Mouse (Mus musculus) left cerebral cortex, adult 9 months (tissue): ENCODE measurements at regions not wholly inside any gene's neighbourhood (a gene's known extent, or its start where the extent isn't known, plus 50 kb on each side); places are given as distances from the start of the nearest gene placed in this dataset.

Experiments
- DNase-seq, 2 experiments: peaks; one replicate each; pipeline ENCODE4 v3.0.0; 2022; ENCODE audit warnings: low spot score in 2 of 2

DNA sequence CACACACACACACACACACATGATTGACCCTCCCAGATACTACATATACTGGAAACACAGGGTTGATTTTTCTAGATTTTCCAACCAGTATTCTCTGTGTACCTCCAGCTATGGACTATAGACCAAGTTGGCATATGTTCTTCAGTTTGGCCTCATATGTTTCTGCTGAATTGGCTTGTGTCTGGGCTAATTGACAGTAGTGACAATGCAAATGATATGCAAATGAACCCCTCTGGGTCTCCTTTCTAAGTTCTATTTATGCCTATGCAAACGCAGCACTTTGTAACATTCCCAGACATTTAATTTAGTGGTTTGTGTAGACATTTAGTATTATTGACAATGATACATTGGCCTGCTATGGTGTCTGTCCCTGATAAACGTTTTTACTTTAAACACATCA lies 582.0 kb upstream of the Negr1 start:
- no peak for DNase-seq

GRCm38 (mm10) chr3:155994044-155994443 lies 567.5 kb upstream of the Negr1 start:
- no peak for DNase-seq

DNA sequence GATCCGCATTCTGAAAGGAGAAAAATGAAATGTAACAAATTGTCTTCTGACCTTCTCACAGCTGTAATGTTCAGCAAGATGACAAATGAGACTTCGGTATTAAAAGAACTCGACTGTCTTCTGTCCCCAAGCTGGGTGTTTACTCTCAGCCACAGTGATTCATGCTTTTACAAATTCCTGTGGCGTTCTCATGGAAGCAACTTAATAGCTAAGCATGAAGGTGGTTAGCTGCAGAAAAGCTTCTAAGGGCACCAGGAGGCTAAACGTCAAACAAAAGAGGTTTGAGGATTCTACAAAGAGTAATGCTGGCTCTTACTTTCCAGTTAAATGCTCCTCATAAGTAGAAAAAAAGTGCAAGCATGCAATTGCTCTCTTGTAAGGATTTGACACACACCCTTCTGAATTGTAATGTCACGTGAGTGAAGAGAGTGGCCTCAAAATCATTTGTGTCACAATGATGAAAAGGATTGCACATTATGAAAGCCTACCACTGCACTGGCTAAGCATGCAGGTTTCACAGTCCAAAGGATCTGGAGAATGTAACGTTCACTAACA lies 543.8 kb upstream of the Negr1 start:
- no peak for DNase-seq

GRCm38 (mm10) chr3:156028602-156029188 lies 532.9 kb upstream of the Negr1 start:
- DNase-seq = no peak

GRCm38 (mm10) chr3:156070257-156070656 lies 491.3 kb upstream of the Negr1 start:
- DNase-seq = peak in 1 of 2 experiments; percentile 8

DNA sequence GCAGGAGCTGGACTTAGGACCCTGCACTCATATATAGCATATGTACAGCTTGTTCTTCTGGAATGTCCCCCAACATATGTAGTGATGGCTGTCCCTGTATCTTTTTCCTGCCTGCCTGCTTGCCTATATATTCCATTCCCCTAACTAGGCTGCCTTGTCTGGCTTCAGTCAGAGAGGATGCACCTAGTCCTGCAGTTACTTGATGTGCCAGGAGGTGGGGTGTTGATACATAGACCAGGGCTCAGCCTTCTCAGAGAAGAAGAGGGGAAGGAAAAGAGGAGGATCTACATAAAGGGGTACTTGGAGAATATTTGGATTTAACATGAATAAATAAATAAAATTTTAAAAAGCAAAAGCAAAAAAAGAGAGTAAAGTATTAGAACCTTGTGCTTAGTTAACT lies 479.3 kb upstream of the Negr1 start:
- no peak for DNase-seq

GRCm38 (mm10) chr3:156093689-156094088 lies 467.9 kb upstream of the Negr1 start:
- DNase-seq = no peak

GRCm38 (mm10) chr3:156094990-156095389 lies 466.6 kb upstream of the Negr1 start:
- DNase-seq = no peak

- no peak for DNase-seq
Observed at GRCm38 (mm10) chr3:156105788-156106187, 455.8 kb upstream of the Negr1 start.

DNA sequence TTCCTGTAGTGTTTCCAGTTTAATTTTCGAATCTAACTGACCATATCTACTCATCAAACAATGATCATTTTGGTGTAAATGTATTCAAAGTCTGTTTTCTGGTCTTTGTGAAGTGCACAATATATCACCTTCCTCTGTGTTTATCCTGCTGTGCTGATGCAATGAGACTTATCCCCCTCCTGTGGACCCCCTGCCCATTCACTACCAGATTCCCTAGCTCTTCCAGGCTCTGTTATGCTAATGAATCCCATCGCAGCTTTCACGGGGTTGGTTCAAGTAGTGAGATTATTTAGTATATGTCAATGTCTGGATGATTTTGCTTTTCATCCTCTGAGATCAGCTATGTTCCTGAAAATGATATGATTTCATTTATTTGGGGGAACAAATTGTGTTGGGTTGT lies 441.3 kb upstream of the Negr1 start:
- no peak for DNase-seq

DNA sequence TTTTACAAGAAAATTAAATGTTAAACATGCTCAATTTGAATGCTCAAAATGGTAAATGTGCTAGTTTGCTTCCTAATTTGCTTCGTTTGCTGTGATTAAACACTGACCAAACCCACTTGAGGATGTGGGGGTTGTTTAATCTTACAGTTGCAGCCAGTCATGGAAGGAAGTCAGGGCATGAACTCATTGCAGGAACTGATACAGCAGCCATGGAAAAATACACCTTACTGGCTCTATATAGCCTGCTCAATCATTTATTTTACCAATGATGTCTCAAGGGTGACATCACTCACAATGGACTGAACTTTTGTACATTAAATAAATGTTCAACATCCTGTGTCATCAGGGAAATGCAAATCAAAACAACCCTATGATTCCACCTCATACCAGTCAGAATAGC lies 430.0 kb upstream of the Negr1 start:
- no peak for DNase-seq

DNA sequence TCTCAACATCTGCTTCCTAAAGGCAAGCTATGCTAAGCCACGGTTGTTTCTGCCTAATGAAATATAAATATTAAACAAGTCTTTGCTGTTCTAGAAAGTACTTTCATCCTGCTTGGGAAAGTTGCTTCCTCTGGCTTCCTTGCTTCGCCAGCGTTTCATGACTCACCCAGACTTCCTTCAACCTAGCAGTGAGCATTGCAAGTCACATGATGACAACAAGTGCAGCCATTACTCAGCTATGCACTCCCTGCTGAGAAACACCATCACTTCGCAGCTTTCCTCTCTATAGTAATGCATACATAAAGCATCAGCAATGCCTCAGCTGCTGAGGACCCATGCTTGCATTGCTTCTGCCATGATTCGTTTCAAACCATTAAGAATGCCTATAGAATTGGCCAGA lies 420.2 kb upstream of the Negr1 start:
- DNase-seq = no peak

DNA sequence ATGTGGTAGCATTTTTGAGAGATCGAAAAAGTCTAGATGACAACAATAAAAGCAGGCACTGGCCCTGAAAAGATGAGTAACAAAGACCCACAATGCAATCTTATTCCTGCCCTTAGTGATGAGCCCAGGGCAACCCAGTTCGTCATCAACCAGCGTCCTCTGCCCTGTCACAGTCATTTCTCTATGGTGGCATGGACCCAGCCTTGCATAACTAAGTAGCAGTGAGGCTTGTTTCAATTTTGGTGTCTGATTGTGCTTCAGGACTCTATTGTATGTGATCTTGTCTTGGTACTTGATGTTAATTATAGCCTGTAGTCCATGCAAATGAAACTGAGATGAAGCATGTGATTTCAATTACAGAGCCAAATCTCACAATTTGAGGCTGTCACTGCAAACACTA lies 412.3 kb upstream of the Negr1 start:
- no peak for DNase-seq

- DNase-seq = no peak
Observed at GRCm38 (mm10) chr3:156170076-156170475, 391.5 kb upstream of the Negr1 start.

DNA sequence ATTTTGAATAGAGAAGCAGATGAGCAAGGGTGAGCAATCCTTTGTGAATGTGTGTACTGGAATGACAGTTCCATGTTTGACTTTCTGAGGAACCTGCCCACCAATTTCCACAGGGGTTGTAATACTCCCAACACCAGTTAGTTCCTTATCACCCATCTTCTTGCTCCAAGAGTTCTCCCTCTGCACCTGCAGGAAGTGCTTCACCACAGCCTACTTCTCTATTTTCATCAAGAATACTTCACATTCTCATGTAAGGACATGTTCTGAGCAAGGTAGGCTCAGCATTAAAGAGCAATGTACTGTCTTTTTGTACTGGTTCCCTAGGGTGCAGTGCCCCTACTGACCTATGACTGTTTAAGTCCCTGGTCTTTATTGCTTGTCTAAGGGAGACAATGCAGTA lies 362.9 kb upstream of the Negr1 start:
- DNase-seq = no peak

DNA sequence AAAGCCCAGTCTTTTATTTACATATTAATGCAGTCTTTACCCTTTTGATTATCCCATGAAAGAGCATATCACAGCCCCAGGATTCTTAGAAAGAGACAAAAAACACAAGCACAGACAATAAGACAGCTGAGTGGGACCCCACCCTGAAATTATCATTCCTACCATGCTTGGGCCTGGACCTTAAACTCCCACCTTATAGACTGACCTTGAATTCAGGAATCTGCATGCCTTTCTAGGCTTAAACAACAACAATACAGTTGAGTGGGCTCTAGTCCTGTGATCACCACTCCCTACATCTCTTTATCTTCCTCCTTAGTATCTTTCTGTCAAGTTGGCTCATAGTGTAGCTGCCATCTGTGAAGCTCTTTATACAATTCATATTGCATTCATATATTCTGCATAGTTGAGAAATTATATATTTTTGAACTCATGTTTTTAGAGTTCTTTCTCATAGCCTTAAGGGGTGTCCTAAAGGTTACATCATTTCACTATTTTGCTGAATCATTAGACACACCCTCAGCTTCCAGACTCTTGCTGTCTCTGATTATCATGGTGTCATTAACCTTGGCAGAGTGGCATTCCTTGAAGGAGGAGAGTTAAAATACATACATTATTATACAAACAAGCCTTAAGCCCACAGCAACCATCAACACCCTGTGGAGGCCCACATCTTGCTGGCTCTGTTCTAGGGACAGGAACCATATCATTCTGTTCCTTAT lies 361.7 kb upstream of the Negr1 start:
- DNase-seq = no peak

DNA sequence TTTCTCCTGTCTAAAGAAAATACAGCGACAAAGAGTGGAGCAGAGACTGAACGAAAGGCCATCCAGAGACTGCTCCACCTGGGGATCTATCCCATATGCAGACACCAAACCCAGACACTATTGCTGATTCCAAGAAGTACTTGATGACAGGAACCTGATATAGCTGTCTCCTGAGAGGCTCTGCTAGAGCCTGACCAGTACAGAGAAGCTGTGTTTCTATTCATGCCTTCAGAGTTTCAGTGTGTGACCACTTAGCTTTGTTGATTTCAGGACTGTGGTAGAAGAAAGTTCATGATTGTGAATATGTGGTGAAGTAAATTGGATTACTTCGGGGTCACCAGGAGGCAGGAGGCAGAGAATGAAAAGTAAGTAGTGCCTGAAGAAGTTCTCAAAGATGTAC lies 356.3 kb upstream of the Negr1 start:
- DNase-seq = no peak

GRCm38 (mm10) chr3:156208420-156208819 lies 353.2 kb upstream of the Negr1 start:
- DNase-seq = no peak

GRCm38 (mm10) chr3:156210827-156211226 lies 350.8 kb upstream of the Negr1 start:
- DNase-seq = no peak

DNA sequence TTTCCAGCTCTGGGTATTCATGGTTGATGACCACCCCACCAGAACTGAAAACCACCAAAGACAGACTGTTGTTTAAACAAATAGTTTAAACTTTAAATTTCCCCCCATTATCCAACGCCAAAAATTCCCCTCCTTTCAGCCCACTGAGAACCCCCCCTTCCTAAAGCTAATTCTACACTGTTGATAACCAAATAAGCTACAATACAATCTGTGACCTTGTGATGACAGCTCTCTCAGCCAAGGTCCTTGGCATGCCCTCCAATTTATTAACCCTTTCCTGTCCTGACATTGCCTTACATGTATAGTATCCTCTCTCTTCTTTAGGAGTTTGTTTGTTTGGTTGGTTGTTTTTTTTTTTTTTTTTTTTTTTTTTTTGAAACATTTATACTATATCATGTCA lies 346.8 kb upstream of the Negr1 start:
- DNase-seq = no peak

- peak in 1 of 2 experiments; percentile 4 for DNase-seq
Observed at GRCm38 (mm10) chr3:156232111-156232510, 329.5 kb upstream of the Negr1 start.

- DNase-seq = no peak
Observed at GRCm38 (mm10) chr3:156235955-156236354, 325.6 kb upstream of the Negr1 start.

DNA sequence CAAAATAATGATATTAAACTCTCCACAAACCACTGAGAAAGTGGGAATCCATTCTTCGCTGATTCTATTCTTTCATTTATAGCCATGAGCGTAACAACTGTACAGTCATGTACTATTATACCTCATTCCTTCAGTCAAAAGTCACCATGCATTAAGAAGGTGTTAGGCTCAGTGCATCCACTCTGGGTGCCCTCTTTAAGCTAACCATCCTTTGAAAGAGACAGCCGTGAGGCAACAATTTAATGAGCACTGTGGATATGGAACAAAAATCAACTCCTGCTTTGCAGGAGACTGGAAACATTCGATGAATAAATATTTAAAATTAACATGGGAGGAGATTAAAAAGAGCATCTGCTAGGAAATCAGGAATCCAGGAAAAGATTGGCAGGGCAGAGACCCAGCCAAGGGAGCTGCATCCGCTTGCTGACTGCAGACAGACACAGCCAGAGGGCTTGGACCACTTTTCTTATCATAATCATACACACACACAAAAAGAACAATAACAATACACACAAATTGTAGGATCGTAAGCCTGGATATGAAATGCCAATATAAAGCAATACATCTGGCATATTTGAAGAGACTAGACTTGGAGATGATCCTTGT lies 309.2 kb upstream of the Negr1 start:
- DNase-seq = no peak
